Mouse (Mus musculus): Measurements from ENCODE around the gene Rpl14. TPM values are rescaled to one million over a fixed set of nuclear protein-coding genes. Genes with fewer than 3 reads are reported as not detected.
"Not testable (repeated sequence)": the region's sequence is repeated elsewhere in the genome, so short reads cannot be mapped to it uniquely, and the experiment has no call there.

The Rpl14 gene
- total and polyA plus RNA-seq, 3 experiments: 1,081 to 2,026 (median 1,346) TPM

GRCm38 (mm10) chr9:120532062-120532461 lies 39.2 kb upstream of the Rpl14 start:
- no peaks in the 10 kb centered on the region for H3K79me2 ChIP-seq (replicated peaks; ENCODE audit: control insufficient read depth, extremely low read depth, insufficient read depth, poor library complexity, severe bottlenecking)
- TF ChIP-seq BHLHE40 (IDR thresholded peaks at IDR 0.05; ENCODE audit: low read depth, low read length) (0 out of 2 replicates have a peak, but pooled peaks have one; percentile 10), MAZ (IDR thresholded peaks at IDR 0.05; ENCODE audit: low read depth, low read length) (no peak)
- H3K4me3 ChIP-seq (replicated peaks in 1 of 3; ENCODE audit: low read depth in 2 of 3, low read length in 2 of 3, poor library complexity in 1 of 3): no peak overlapping the region
- H3K4me1 ChIP-seq (ENCODE audit: control insufficient read depth in 1 of 2, insufficient read depth in 2 of 2): no peaks in the 10 kb centered on the region
- no peaks in the 10 kb centered on the region for H3K36me3 ChIP-seq (replicated peaks in 1 of 2; ENCODE audit: control insufficient read depth in 1 of 2, insufficient read depth in 1 of 2, low read length in 1 of 2)
- no peak overlapping the region for H3K9ac ChIP-seq (ENCODE audit: insufficient read depth, low read depth)
- no peak overlapping the region for H3K27ac ChIP-seq (ENCODE audit: insufficient read depth, low read depth)
- in situ Hi-C loops (cut with MboI; ENCODE audit: low pct_ligation_motif_present, low pct_unique_long_range_greater_than_20kb, low sequenced_read_pairs) (no loop called here), dilution Hi-C loops (cut with MboI; ENCODE audit: extremely low pct_ligation_motif_present, extremely low pct_unique_long_range_greater_than_20kb, low sequenced_read_pairs) (no loop called here)
- no peak overlapping the region for H3K4me2 ChIP-seq (ENCODE audit: insufficient read depth, low read depth, poor library complexity, severe bottlenecking)
- no peak for DNase-seq (ENCODE audit: extremely low read depth)
- peaks cover 7% of the 10 kb centered on the region for H3K9me3 ChIP-seq (replicated peaks; ENCODE audit: low read length)
- H3K27me3 ChIP-seq (replicated peaks): no peaks in the 10 kb centered on the region

GRCm38 (mm10) chr9:120532691-120533090 lies 38.6 kb upstream of the Rpl14 start:
- Histone ChIP-seq H3K9me3 (replicated peaks; ENCODE audit: low read length) (peaks cover 7% of the 10 kb centered on the region), H3K79me2 (replicated peaks; ENCODE audit: control insufficient read depth, extremely low read depth, insufficient read depth, poor library complexity, severe bottlenecking) (no peaks in the 10 kb centered on the region), H3K27ac (ENCODE audit: insufficient read depth, low read depth) (no peak overlapping the region), H3K4me2 (ENCODE audit: insufficient read depth, low read depth, poor library complexity, severe bottlenecking) (no peak overlapping the region), H3K4me1 (ENCODE audit: control insufficient read depth in 1 of 2, insufficient read depth in 2 of 2) (no peaks in the 10 kb centered on the region), H3K4me3 (replicated peaks in 1 of 3; ENCODE audit: low read depth in 2 of 3, low read length in 2 of 3, poor library complexity in 1 of 3) (no peak overlapping the region), H3K36me3 (replicated peaks in 1 of 2; ENCODE audit: control insufficient read depth in 1 of 2, insufficient read depth in 1 of 2, low read length in 1 of 2) (no peaks in the 10 kb centered on the region), H3K27me3 (replicated peaks) (no peaks in the 10 kb centered on the region), H3K9ac (ENCODE audit: insufficient read depth, low read depth) (no peak overlapping the region)
- TF ChIP-seq CHD2 (IDR thresholded peaks at IDR 0.05; ENCODE audit: low read length) (no peak), KAT2A (IDR thresholded peaks at IDR 0.05; ENCODE audit: insufficient replicate concordance, low read length) (no peak), RAD21 (IDR thresholded peaks at IDR 0.05; ENCODE audit: low read depth, low read length) (no peak), JUN (IDR thresholded peaks at IDR 0.05; ENCODE audit: insufficient read depth, low read depth, low read length) (no peak), RCOR1 (conservative IDR thresholded peaks at IDR 0.05; ENCODE audit: low read depth, low read length) (no peak), PAX5 (IDR thresholded peaks at IDR 0.05; ENCODE audit: low read length) (no peak)
- in situ Hi-C loops (cut with MboI; ENCODE audit: low pct_ligation_motif_present, low pct_unique_long_range_greater_than_20kb, low sequenced_read_pairs): no loop called here
- dilution Hi-C loops (cut with MboI; ENCODE audit: extremely low pct_ligation_motif_present, extremely low pct_unique_long_range_greater_than_20kb, low sequenced_read_pairs): no loop called here
- DNase-seq (ENCODE audit: extremely low read depth): peak; percentile 17

GRCm38 (mm10) chr9:120533446-120533950 lies 37.7 kb upstream of the Rpl14 start:
- H3K9ac ChIP-seq (ENCODE audit: insufficient read depth, low read depth); in situ Hi-C loops (cut with MboI; ENCODE audit: low pct_ligation_motif_present, low pct_unique_long_range_greater_than_20kb, low sequenced_read_pairs); H3K4me1 ChIP-seq (ENCODE audit: control insufficient read depth in 1 of 2, insufficient read depth in 2 of 2); dilution Hi-C loops (cut with MboI; ENCODE audit: extremely low pct_ligation_motif_present, extremely low pct_unique_long_range_greater_than_20kb, low sequenced_read_pairs); H3K4me3 ChIP-seq (replicated peaks in 1 of 3; ENCODE audit: low read depth in 2 of 3, low read length in 2 of 3, poor library complexity in 1 of 3); H3K36me3 ChIP-seq (replicated peaks in 1 of 2; ENCODE audit: control insufficient read depth in 1 of 2, insufficient read depth in 1 of 2, low read length in 1 of 2); DNase-seq (ENCODE audit: extremely low read depth); H3K4me2 ChIP-seq (ENCODE audit: insufficient read depth, low read depth, poor library complexity, severe bottlenecking); H3K79me2 ChIP-seq (replicated peaks; ENCODE audit: control insufficient read depth, extremely low read depth, insufficient read depth, poor library complexity, severe bottlenecking); H3K27ac ChIP-seq (ENCODE audit: insufficient read depth, low read depth); H3K9me3 ChIP-seq (replicated peaks; ENCODE audit: low read length); H3K27me3 ChIP-seq (replicated peaks): not testable (repeated sequence)
